In the genomic region with DNA sequence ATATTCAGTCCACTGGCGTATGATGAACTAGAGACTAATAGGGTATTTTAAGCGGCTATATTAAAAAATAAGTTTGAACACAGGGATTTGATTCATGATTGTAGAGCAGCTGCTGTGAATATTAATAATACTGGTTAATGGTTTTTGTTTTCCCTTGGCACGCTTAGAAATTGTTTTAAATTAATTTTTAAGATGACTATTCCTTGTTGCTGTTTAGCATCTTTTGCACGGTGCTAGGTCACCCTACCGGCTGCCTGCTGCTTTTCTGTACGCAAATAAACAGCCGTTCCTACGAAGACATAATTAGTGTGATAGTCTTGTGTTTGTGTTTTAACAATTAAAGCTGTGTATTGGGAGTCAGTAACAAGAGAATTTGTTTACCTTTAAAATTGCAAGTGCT, we compare ENCODE assay signal across 21 mouse cellular contexts.
"Had no signal": no experiment of that assay in that cellular context is flagged by ENCODE, and none has a peak within 500 bp of the region (broad histone marks: within the 10 kb centered on the region; RNA-seq: fewer than 3 reads in every experiment).

No protein-coding gene starts in this region.

- H3K9ac ChIP-seq: kidney, embryonic 15.5 days; limb, embryonic 12.5 days; limb, embryonic 15.5 days; liver, embryonic 14.5 days; liver, postnatal 0 days; lung, embryonic 14.5 days; stomach, embryonic 15.5 days had no signal

- H3K4me2 ChIP-seq: kidney, embryonic 15.5 days; limb, embryonic 12.5 days; limb, embryonic 15.5 days; liver, embryonic 11.5 days; lung, embryonic 14.5 days; stomach, embryonic 15.5 days had no signal

- H3K4me3 ChIP-seq: kidney, embryonic 15.5 days; limb, embryonic 12.5 days; limb, embryonic 15.5 days; megakaryocyte, embryonic 14.5 days; midbrain, embryonic 10.5 days; stomach, embryonic 15.5 days had no signal

- H3K4me1 ChIP-seq: kidney, embryonic 15.5 days; limb, embryonic 12.5 days; limb, embryonic 15.5 days; megakaryocyte, embryonic 14.5 days; midbrain, embryonic 10.5 days; stomach, embryonic 15.5 days had no signal

- H3K27ac ChIP-seq: kidney, embryonic 15.5 days; limb, embryonic 12.5 days; limb, embryonic 15.5 days; liver, embryonic 14.5 days; midbrain, embryonic 10.5 days; stomach, embryonic 15.5 days had no signal

- DNase-seq: kidney, adult 11 months; kidney, adult 8-10 months; kidney, postnatal 10 days; kidney, postnatal 36 days; left cerebral cortex, postnatal 4 days; liver, postnatal 0 days; lung, embryonic 14.5 days; midbrain, embryonic 14.5 days; retina, postnatal 1 day; right cerebral cortex, postnatal 25 days; spleen, adult 18-20 months; thymus, postnatal 25 days had no signal

- H3K27me3 ChIP-seq: kidney, embryonic 15.5 days; limb, embryonic 12.5 days; limb, embryonic 15.5 days; megakaryocyte, embryonic 14.5 days; stomach, embryonic 15.5 days had no signal

- H3K36me3 ChIP-seq: kidney, embryonic 15.5 days; limb, embryonic 12.5 days; limb, embryonic 15.5 days; midbrain, embryonic 10.5 days; stomach, embryonic 15.5 days had no signal

- ATAC-seq: liver, postnatal 0 days; lung, postnatal 0 days had no signal

- H3K9me3 ChIP-seq: kidney, embryonic 15.5 days; limb, embryonic 12.5 days; limb, embryonic 15.5 days; megakaryocyte, embryonic 14.5 days; midbrain, embryonic 10.5 days; stomach, embryonic 15.5 days had no signal
